Mouse (Mus musculus): ENCODE data around the gene Ssxb6.
"Not testable (repeated sequence)": the region's sequence is repeated elsewhere in the genome, so short reads cannot be mapped to it uniquely, and the experiment has no call there.

Gene Ssxb6

GRCm38 (mm10) chrX:8548155-8548554 lies at the start of gene Ssxb6:
Gene Ssxb6, minus strand, starts transcription at chrX:8548255.
- DNase-seq (ENCODE audit: low read depth, low spot score): not testable (repeated sequence)

- not testable (repeated sequence) for DNase-seq (ENCODE audit: low read depth, low spot score)
These were observed 43.7 kb upstream of the Ssxb6 start, which contains the start of gene Ssxb3 for GRCm38 (mm10) chrX:8591716-8592115. Gene Ssxb3, minus strand, starts transcription at chrX:8591816.

GRCm38 (mm10) chrX:8524854-8525253 lies 23.2 kb downstream of the Ssxb6 start, which contains the start of gene Gm14459:
Gene Gm14459, minus strand, starts transcription at chrX:8524954.
- DNase-seq (ENCODE audit: low read depth, low spot score): no peak
